Mouse (Mus musculus) yolk sac, embryonic 10.5 days (tissue): Measurements from ENCODE around the gene Fndc10.
"Not testable (repeated sequence)": the region's sequence is repeated elsewhere in the genome, so short reads cannot be mapped to it uniquely, and the experiment has no call there.

Experiments used
- DNase-seq: peaks from one replicate; pipeline ENCODE4 v3.0.0-alpha.2; 2017; ENCODE audit warnings: low spot score

The Fndc10 gene

DNA sequence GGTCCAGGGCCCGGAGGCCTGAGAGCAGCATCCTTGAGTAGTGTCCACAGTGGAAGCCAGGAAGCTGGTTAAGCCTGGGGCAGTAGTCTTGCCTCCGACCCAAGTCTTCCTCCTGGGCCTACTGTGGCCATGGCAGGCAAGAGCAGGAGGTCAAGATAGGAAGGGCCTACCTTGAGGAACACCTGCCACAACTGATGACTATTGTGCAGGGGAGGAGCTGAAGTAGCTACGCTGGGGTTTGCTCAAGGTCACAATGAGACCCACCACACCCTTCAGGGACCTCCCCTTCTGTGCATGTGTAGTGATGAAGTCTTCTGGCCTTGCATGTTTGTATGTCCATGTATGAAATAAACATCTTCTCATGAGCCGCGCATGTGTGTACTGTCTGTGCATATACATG is 41.6 kb downstream of the Fndc10 start:
- DNase-seq = no peak

DNA sequence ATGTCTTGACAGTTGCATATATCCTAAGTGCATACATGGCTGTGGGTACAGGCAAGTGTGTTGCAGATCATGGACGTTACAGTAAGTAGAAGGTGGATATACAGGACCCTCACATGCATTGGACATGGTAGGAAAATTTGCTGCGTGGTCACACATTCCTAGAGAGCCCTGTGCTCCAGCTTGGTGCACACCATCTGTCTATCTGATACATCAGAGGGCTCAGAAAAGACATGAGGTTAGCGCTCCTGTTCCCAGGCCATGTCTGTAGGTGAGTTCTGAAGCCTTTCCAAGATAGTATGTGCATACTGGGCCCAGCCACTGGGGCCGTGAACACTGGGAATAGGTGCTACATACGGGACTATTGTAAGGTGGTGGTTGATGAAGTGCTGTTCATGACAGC is 42.3 kb downstream of the Fndc10 start:
- no peak for DNase-seq

DNA sequence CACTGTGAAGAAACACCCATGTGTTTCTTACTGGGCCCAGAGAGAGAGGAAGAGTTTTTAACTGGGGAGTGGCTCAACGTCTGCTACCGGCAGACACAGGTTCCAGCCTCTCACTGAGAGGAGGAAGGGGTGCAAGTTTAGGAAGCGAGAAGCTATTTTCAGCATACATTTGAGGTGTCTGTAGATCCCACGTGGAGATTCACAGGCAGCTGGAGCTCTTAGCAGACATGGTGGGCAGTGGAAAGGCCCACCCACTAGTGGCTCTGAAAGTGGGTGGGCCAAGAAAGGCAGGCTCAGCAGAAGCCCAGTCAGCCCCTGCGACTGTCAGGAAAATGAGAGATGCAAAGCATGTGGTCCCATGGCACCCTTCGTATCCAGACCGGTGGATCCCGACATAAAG is 44.1 kb downstream of the Fndc10 start:
- no peak for DNase-seq

DNA sequence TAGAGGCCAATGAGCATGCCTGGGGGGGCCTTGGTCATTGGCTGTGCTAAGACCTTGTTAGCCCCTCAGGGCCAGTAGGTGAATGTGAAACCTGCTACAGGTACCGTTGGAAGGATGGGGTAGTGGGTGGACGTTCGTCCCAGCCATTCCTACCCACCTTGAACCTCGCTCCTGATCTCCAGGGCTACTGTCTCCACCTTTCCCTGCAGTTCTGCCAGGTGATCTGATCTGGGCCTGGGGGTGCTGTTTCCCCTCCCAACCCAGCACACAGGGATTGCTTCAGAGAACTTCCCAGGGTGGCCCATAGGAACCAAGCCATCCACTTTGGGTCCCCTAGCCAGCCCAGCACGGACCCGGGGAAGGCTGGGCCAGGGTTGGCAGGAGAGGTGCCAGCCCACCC is 45.0 kb downstream of the Fndc10 start:
- no peak for DNase-seq

DNA sequence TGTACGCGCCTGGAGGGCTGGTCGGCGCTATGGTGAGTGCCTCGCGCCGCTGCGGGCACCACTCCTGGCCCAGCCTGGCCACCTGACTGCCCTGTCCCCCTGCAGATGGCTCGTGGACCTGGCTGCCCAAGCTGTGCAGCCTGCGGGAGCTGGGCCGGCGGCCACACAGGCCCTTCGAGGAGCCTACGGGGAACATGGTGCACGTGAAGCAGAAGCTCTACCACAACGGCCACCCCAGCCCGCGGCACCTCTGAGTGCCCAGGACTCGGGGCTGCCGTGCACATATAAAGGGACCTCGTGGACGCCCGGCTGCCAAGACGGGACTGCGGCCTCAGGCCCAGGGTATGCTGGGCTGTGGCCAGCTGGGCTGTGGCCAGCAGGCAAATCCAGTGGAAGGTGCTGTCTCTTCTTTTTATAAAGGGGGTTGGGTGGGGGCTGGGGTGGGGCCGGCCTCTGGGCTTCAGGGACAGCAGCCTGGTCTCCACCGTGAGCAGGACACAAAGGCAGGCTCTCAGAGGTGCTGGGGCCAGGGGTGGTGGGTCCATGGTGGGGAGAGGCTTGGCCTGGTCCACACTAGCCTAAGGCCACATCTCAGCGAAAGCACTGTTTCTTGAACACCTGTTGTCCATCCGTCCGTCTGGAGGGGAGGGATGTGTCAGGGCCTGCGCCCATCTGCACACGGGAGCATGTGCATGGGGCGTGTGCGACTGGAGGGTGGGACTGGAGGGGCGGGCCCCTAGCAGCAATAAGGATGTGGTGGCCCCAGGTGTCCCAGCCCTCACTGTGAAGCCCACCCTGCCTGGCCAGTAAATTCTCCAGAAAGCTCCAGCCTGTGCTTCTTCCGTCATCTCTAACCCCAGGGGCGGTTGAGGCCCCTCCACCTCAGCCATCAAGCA is 45.8 kb downstream of the Fndc10 start:
- no peak for DNase-seq

DNA sequence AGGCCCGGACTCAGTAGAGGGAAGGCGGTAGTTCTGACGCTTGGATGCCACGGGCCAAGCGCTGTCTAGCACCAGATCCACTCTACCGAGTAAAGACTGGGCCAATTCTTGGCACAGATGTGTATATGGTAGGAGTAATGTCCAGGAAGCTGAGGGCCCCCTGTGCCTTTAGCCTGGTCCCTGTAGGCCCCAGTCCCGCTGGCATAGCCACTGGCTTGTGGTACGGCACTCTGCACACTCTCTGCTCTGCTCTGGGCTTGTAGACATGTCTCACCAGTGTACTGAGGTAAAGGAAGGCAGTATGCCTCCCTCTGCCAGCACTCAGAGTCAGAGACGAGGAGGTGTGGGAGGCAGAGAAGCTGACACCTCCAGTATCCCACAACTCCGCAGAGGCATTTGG is 46.5 kb downstream of the Fndc10 start:
- not testable (repeated sequence) for DNase-seq

DNA sequence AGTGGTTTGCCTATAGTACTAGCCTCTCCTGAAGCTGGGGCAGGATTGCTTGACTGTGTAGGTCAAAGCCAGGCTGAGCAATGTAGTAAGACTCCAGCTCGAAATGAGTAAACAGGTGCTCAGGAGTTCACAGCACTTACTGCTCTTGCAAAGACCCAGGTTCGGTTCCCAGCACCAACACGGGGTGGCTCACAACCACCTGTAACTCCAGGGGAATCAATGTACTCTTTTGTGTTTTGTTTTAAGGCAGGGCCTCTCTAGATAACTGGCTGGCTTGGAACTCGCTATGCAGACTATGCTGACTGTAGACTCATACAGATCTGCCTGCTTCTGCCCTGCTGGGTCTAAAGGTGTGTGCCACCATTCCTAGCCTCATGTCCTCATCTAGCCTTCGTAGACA is 48.5 kb downstream of the Fndc10 start:
- DNase-seq = no peak

DNA sequence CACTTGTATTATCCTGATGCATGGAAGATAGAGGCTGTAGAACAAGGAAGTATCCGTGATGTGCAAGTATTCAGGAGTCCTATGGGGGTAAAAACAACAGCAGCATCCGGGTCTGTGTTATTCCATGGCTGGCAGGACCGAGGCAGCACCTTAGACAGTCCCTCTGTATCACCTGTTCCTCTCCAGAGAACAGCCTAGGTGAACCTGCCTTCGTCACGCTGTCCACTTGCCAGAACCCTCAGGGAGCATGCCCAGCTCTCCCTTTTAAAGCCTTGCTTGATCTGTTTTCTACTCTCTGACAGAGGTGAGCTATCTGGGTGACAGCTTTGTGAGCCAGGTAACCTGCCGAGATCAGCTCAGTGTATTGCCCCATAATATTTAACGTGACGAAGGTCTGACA is 50.3 kb downstream of the Fndc10 start:
- DNase-seq = no peak

DNA sequence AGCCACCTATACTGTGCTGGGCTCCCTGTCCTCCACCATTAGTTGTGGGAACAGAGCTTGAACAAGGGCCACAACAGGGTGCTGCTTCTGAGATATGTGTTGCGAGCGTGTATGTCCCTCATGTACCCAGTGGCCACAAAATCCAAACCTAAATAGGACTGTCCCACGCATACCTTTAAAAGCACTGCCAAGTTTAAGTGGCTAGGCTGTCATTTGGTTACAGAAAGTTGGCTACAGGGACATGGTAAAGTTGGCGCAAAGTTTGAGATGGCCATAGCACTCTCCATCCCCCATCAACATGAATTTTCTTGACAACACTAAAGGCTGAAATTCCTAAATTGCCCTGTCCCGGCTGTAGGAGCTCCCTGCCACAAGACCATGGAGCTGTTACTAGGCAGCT is 51.0 kb downstream of the Fndc10 start:
- DNase-seq = no peak
